Mouse (Mus musculus) CH12.LX (cell line): Measurements from ENCODE around the gene Rgp1. TPM values are rescaled to one million over a fixed set of nuclear protein-coding genes. Genes with fewer than 3 reads are reported as not detected.

Experiments used
- DNase-seq: peaks from one replicate; pipeline ENCODE4 v3.0.0-alpha.2; 2013; ENCODE audit errors: extremely low read depth
- H3K27ac ChIP-seq: 2 replicates; pipeline ENCODE4 v1.5.1; 2012; ENCODE audit warnings: low read depth, mild to moderate bottlenecking, control low read depth, moderate library complexity; ENCODE audit not compliant: insufficient read depth
- H3K27me3 ChIP-seq: replicated peaks from 2 replicates; pipeline ENCODE3; 2012; ENCODE audit warnings: inconsistent platforms
- H3K36me3 ChIP-seq, 2 experiments: replicated peaks in 1 of 2; 2 replicates each; pipeline versions ENCODE3 to v1.6.1; 2012; ENCODE audit warnings: inconsistent platforms in 1 of 2, low read length in 1 of 2, mild to moderate bottlenecking in 1 of 2, mixed read lengths in 1 of 2, moderate library complexity in 1 of 2; ENCODE audit not compliant: control insufficient read depth in 1 of 2, insufficient read depth in 1 of 2
- H3K4me1 ChIP-seq, 2 experiments: 2 replicates each; pipeline ENCODE4 v1.6.1; 2012; ENCODE audit warnings: inconsistent platforms in 1 of 2, moderate library complexity in 1 of 2; ENCODE audit not compliant: insufficient read depth in 2 of 2, control insufficient read depth in 1 of 2
- H3K4me2 ChIP-seq: 2 replicates; pipeline ENCODE4 v1.6.1; 2012; ENCODE audit warnings: low read depth, mild to moderate bottlenecking, control low read depth; ENCODE audit not compliant: poor library complexity, insufficient read depth, severe bottlenecking
- H3K4me3 ChIP-seq, 3 experiments: fragments of 150-350 bp in 1 of 3; sonication (generic) in 1 of 3; replicated peaks in 1 of 3; 2 replicates each; pipeline versions ENCODE3 to v1.5.1; 2011 to 2012; ENCODE audit warnings: low read depth in 2 of 3, low read length in 2 of 3, mild to moderate bottlenecking in 2 of 3, moderate library complexity in 2 of 3, control low read depth in 1 of 3, improper control_type of control experiment in 1 of 3, inconsistent platforms in 1 of 3, mixed read lengths in 1 of 3; ENCODE audit not compliant: poor library complexity in 1 of 3
- H3K79me2 ChIP-seq: replicated peaks from 2 replicates; pipeline ENCODE4 v1.6.1; 2012; ENCODE audit warnings: mild to moderate bottlenecking, moderate library complexity; ENCODE audit not compliant: control insufficient read depth, poor library complexity, insufficient read depth, severe bottlenecking; ENCODE audit errors: extremely low read depth
- H3K9ac ChIP-seq: 2 replicates; pipeline ENCODE4 v1.6.1; 2012; ENCODE audit warnings: low read depth, mild to moderate bottlenecking, control low read depth, moderate library complexity; ENCODE audit not compliant: insufficient read depth
- H3K9me3 ChIP-seq: replicated peaks from 2 replicates; pipeline ENCODE3; 2012; ENCODE audit warnings: low read length, inconsistent platforms, mixed read lengths
- IRF4 ChIP-seq: IDR thresholded peaks from 2 replicates; pipeline ENCODE4 v1.6.1; 2014; ENCODE audit warnings: low read depth, mild to moderate bottlenecking, inconsistent platforms, low read length, improper control_type of control experiment
- KAT2A ChIP-seq: IDR thresholded peaks from 2 replicates; pipeline ENCODE4 v1.6.1; 2012; ENCODE audit warnings: low read length, improper control_type of control experiment, inconsistent platforms; ENCODE audit not compliant: insufficient replicate concordance
- MAFK ChIP-seq: IDR thresholded peaks from 2 replicates; pipeline ENCODE4 v1.6.1; 2011; ENCODE audit warnings: low read length, improper control_type of control experiment; ENCODE audit not compliant: insufficient replicate concordance
- POLR2A ChIP-seq: IDR thresholded peaks from 2 replicates; pipeline ENCODE4 v1.6.1; 2011; ENCODE audit warnings: low read depth, mild to moderate bottlenecking, improper control_type of control experiment, low read length
- dilution Hi-C: fragments of 300-500 bp; cut with MboI; formaldehyde crosslinking; loops from 2 replicates; pipeline ENCODE4 v1.14.3; 2020; ENCODE audit warnings: low sequenced_read_pairs; ENCODE audit not compliant: extremely low pct_unique_long_range_greater_than_20kb, extremely low pct_ligation_motif_present
- in situ Hi-C: fragments of 300-500 bp; cut with MboI; formaldehyde crosslinking; loops from 3 replicates; pipeline ENCODE4 v1.14.3; 2019; ENCODE audit warnings: low sequenced_read_pairs, low pct_ligation_motif_present, low pct_unique_long_range_greater_than_20kb, mixed read lengths
- polyA plus RNA-seq: library from polyadenylated mRNA; unstranded; fragments of >175 nt; gene quantifications from 2 replicates; pipeline ENCODE4 v1.2.1, GENCODE M21; 2012; ENCODE audit warnings: low read depth; ENCODE audit not compliant: insufficient read length
- total RNA-seq, 2 experiments: library from RNA; depleted of rRNA; stranded (reverse); fragments of 300-350 nt in 1 of 2; fragments of >200 nt in 1 of 2; gene quantifications; 2 replicates each; pipeline ENCODE4 v1.2.3; 2012 to 2014

The Rgp1 gene
- total and polyA plus RNA-seq, 3 experiments, result 10.1 to 37.0 (median 16.6) TPM

GRCm38 (mm10) chr4:43636751-43637150 lies 58.2 kb downstream of the Rgp1 start:
- no peak for DNase-seq
- Histone ChIP-seq H3K27me3 (peaks cover 60% of the 10 kb centered on the region), H3K79me2 (no peaks in the 10 kb centered on the region), H3K4me1 (peaks cover 5 to 6% of the 10 kb centered on the region in 2 experiments; a peak in 1 of 4 replicates), H3K4me3 (no peak overlapping the region), H3K27ac (no peak overlapping the region), H3K9ac (no peak overlapping the region), H3K36me3 (no peaks in the 10 kb centered on the region), H3K9me3 (no peaks in the 10 kb centered on the region), H3K4me2 (no peak overlapping the region)
- in situ Hi-C loops (no loop called here), dilution Hi-C loops (no loop called here)
- TF ChIP-seq MAFK (no peak), KAT2A (no peak), IRF4 (no peak), POLR2A (no peak)

Other genes starting within 250 kb of the Rgp1 start
Only the 20 nearest of the 24 such genes appear.
- not detected in 2 replicates for gene Fam166b, start 149.6 kb upstream of the Rgp1 start, total RNA-seq (2012; rRNA removed)
- not detected in 2 replicates for gene Fam166b, start 149.6 kb upstream of the Rgp1 start, total RNA-seq (2014; rRNA removed)
- gene Fam166b, start 149.6 kb upstream of the Rgp1 start, polyA plus RNA-seq, result not detected in 2 replicates
- 4.5 and 5.2 TPM in 2 replicates for gene Tesk1, start 136.8 kb upstream of the Rgp1 start, total RNA-seq (2012; rRNA removed)
- gene Tesk1, start 136.8 kb upstream of the Rgp1 start, total RNA-seq (2014; rRNA removed), result 1.7 and 1.9 TPM in 2 replicates
- 6.0 and 7.3 TPM in 2 replicates for gene Tesk1, start 136.8 kb upstream of the Rgp1 start, polyA plus RNA-seq
- gene Cd72, start 124.1 kb upstream of the Rgp1 start, total RNA-seq (2012; rRNA removed), result 24.0 and 30.3 TPM in 2 replicates
- gene Cd72, start 124.1 kb upstream of the Rgp1 start, total RNA-seq (2014; rRNA removed), result 47.6 and 61.4 TPM in 2 replicates
- 55.9 and 86.4 TPM in 2 replicates for gene Cd72, start 124.1 kb upstream of the Rgp1 start, polyA plus RNA-seq
- gene Sit1, start 95.0 kb upstream of the Rgp1 start, total RNA-seq (2012; rRNA removed), result 2.8 and 3.8 TPM in 2 replicates
- 10.5 and 10.8 TPM in 2 replicates for gene Sit1, start 95.0 kb upstream of the Rgp1 start, total RNA-seq (2014; rRNA removed)
- gene Sit1, start 95.0 kb upstream of the Rgp1 start, polyA plus RNA-seq, result 10.1 and 12.5 TPM in 2 replicates
- gene Ccdc107, start 85.8 kb upstream of the Rgp1 start, total RNA-seq (2012; rRNA removed), result 57.9 and 63.1 TPM in 2 replicates
- 23.0 and 33.4 TPM in 2 replicates for gene Ccdc107, start 85.8 kb upstream of the Rgp1 start, total RNA-seq (2014; rRNA removed)
- gene Ccdc107, start 85.8 kb upstream of the Rgp1 start, polyA plus RNA-seq, result 30.5 and 32.6 TPM in 2 replicates
- 7.4 and 7.5 TPM in 2 replicates for gene Arhgef39, start 79.0 kb upstream of the Rgp1 start, total RNA-seq (2012; rRNA removed)
- gene Arhgef39, start 79.0 kb upstream of the Rgp1 start, total RNA-seq (2014; rRNA removed), result 7.1 and 7.3 TPM in 2 replicates
- 4.8 and 5.5 TPM in 2 replicates for gene Arhgef39, start 79.0 kb upstream of the Rgp1 start, polyA plus RNA-seq
- not detected in 2 replicates for gene Car9, start 71.7 kb upstream of the Rgp1 start, total RNA-seq (2012; rRNA removed)
- gene Car9, start 71.7 kb upstream of the Rgp1 start, total RNA-seq (2014; rRNA removed), result not detected in 2 replicates
- not detected in 2 replicates for gene Car9, start 71.7 kb upstream of the Rgp1 start, polyA plus RNA-seq
- 0.30 TPM in 1 of 2 replicates, not detected in the other for gene Tpm2, start 55.0 kb upstream of the Rgp1 start, total RNA-seq (2012; rRNA removed)
- not detected in 2 replicates for gene Tpm2, start 55.0 kb upstream of the Rgp1 start, total RNA-seq (2014; rRNA removed)
- gene Tpm2, start 55.0 kb upstream of the Rgp1 start, polyA plus RNA-seq, result 0.29 TPM in 1 of 2 replicates, not detected in the other
- 32.9 and 34.2 TPM in 2 replicates for gene Creb3, start 16.4 kb upstream of the Rgp1 start, total RNA-seq (2012; rRNA removed)
- gene Creb3, start 16.4 kb upstream of the Rgp1 start, total RNA-seq (2014; rRNA removed), result 26.1 and 27.6 TPM in 2 replicates
- 33.1 and 37.2 TPM in 2 replicates for gene Creb3, start 16.4 kb upstream of the Rgp1 start, polyA plus RNA-seq
- 59.3 and 60.4 TPM in 2 replicates for gene Tln1, start 16.0 kb upstream of the Rgp1 start, total RNA-seq (2012; rRNA removed)
- 22.3 and 22.7 TPM in 2 replicates for gene Tln1, start 16.0 kb upstream of the Rgp1 start, total RNA-seq (2014; rRNA removed)
- gene Tln1, start 16.0 kb upstream of the Rgp1 start, polyA plus RNA-seq, result 50.1 and 69.2 TPM in 2 replicates
- gene Gba2, start 158 bp downstream of the Rgp1 start, total RNA-seq (2012; rRNA removed), result 3.6 and 4.1 TPM in 2 replicates
- gene Gba2, start 158 bp downstream of the Rgp1 start, total RNA-seq (2014; rRNA removed), result 3.2 TPM in 2 replicates
- 8.7 and 11.2 TPM in 2 replicates for gene Gba2, start 158 bp downstream of the Rgp1 start, polyA plus RNA-seq
- gene Msmp, start 5.8 kb downstream of the Rgp1 start, total RNA-seq (2012; rRNA removed), result 0.46 and 0.72 TPM in 2 replicates
- gene Msmp, start 5.8 kb downstream of the Rgp1 start, total RNA-seq (2014; rRNA removed), result not detected in 2 replicates
- gene Msmp, start 5.8 kb downstream of the Rgp1 start, polyA plus RNA-seq, result 5.9 and 6.3 TPM in 2 replicates
- gene Npr2, start 53.2 kb downstream of the Rgp1 start, total RNA-seq (2012; rRNA removed), result 0.04 and 0.38 TPM in 2 replicates
- gene Npr2, start 53.2 kb downstream of the Rgp1 start, total RNA-seq (2014; rRNA removed), result not detected in 2 replicates
- 0.23 and 0.49 TPM in 2 replicates for gene Npr2, start 53.2 kb downstream of the Rgp1 start, polyA plus RNA-seq
- gene Spag8, start 74.9 kb downstream of the Rgp1 start, total RNA-seq (2012; rRNA removed), result 0.08 TPM in 1 of 2 replicates, not detected in the other
- not detected in 2 replicates for gene Spag8, start 74.9 kb downstream of the Rgp1 start, total RNA-seq (2014; rRNA removed)
- not detected in 2 replicates for gene Spag8, start 74.9 kb downstream of the Rgp1 start, polyA plus RNA-seq
- 21.2 and 27.9 TPM in 2 replicates for gene Hint2, start 77.8 kb downstream of the Rgp1 start, total RNA-seq (2012; rRNA removed)
- gene Hint2, start 77.8 kb downstream of the Rgp1 start, total RNA-seq (2014; rRNA removed), result 17.0 and 17.8 TPM in 2 replicates
- 6.4 and 8.1 TPM in 2 replicates for gene Hint2, start 77.8 kb downstream of the Rgp1 start, polyA plus RNA-seq
- gene Tmem8b, start 90.3 kb downstream of the Rgp1 start, total RNA-seq (2012; rRNA removed), result 0.17 and 0.47 TPM in 2 replicates
- gene Tmem8b, start 90.3 kb downstream of the Rgp1 start, total RNA-seq (2014; rRNA removed), result not detected in 2 replicates
- 0.16 and 0.26 TPM in 2 replicates for gene Tmem8b, start 90.3 kb downstream of the Rgp1 start, polyA plus RNA-seq
- 5.1 and 6.3 TPM in 2 replicates for gene Fam221b, start 90.4 kb downstream of the Rgp1 start, total RNA-seq (2012; rRNA removed)
- gene Fam221b, start 90.4 kb downstream of the Rgp1 start, total RNA-seq (2014; rRNA removed), result not detected in 2 replicates
- gene Fam221b, start 90.4 kb downstream of the Rgp1 start, polyA plus RNA-seq, result 0.07 and 0.12 TPM in 2 replicates
- not detected in 2 replicates for gene Olfr70, start 122.1 kb downstream of the Rgp1 start, total RNA-seq (2012; rRNA removed)
- gene Olfr70, start 122.1 kb downstream of the Rgp1 start, total RNA-seq (2014; rRNA removed), result not detected in 2 replicates
- gene Olfr70, start 122.1 kb downstream of the Rgp1 start, polyA plus RNA-seq, result not detected in 2 replicates
- gene Olfr71, start 131.5 kb downstream of the Rgp1 start, total RNA-seq (2012; rRNA removed), result not detected in 2 replicates
- not detected in 2 replicates for gene Olfr71, start 131.5 kb downstream of the Rgp1 start, total RNA-seq (2014; rRNA removed)
- gene Olfr71, start 131.5 kb downstream of the Rgp1 start, polyA plus RNA-seq, result not detected in 2 replicates
- gene Hrct1, start 148.5 kb downstream of the Rgp1 start, total RNA-seq (2012; rRNA removed), result not detected in 2 replicates
- not detected in 2 replicates for gene Hrct1, start 148.5 kb downstream of the Rgp1 start, total RNA-seq (2014; rRNA removed)
- not detected in 2 replicates for gene Hrct1, start 148.5 kb downstream of the Rgp1 start, polyA plus RNA-seq